Mouse (Mus musculus): Measurements from ENCODE around the gene Fads2. TPM values are rescaled to one million over a fixed set of nuclear protein-coding genes. Genes with fewer than 3 reads are reported as not detected.

Fads2 gene
- polyA plus RNA-seq, 1 experiment from 2014 or later, result 28.3 TPM

DNA sequence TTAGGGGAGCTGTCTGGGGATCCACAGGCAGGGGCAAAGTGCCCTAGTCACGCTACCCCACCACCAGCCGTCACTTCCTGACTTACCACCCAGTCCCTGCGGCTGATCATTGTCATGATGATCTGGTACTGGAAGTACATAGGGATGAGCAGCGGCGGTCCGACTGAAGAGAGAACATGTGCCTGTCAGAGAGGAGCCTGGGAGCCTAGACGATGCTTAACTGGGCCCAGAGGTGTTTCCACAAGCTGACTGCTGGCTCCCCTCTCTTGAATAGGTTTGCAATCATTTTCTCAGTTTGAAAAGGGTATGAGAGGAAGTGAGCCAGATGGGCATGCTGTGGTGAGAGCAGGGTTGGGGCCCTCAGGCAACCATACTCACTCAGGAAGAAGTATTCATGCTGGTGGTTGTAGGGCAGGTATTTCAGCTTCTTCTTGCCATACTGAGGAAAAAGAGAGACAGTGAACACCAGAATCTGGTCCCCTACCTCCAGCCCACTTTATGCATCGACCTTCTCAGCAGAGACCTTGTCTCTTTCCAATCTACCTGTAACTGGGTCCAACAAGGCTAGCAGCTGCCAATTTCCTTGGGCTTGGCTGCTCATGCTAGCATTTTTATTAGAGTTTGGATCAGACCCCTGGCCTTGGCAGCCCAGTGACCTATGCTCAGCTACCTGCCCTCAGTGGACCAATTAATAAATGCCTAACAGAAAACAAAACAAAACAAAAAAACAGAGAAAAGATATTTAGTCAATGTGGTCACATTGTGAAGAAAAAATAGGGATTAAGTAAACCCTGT lies 31.2 kb downstream of the Fads2 start:
- no peak for ATAC-seq (ENCODE audit: low FRiP score, low TSS enrichment)
- no peak overlapping the region for H3K4me3 ChIP-seq (ENCODE audit: low read length)
- no peaks in the 10 kb centered on the region for H3K9me3 ChIP-seq (ENCODE audit: control insufficient read depth, low read length)
- H3K36me3 ChIP-seq (ENCODE audit: control insufficient read depth, insufficient read depth, low read length), result peaks cover 88% of the 10 kb centered on the region
- H3K27me3 ChIP-seq (ENCODE audit: control insufficient read depth, insufficient read depth, low read length), result no peaks in the 10 kb centered on the region
- H3K27ac ChIP-seq (ENCODE audit: low read depth, low read length), result no peak overlapping the region
- H3K9ac ChIP-seq (ENCODE audit: low read depth, low read length), result no peak overlapping the region
- H3K4me1 ChIP-seq (ENCODE audit: control insufficient read depth, insufficient read depth, low read length), result no peaks in the 10 kb centered on the region
- no peak overlapping the region for H3K4me2 ChIP-seq (replicated peaks; ENCODE audit: low read depth, low read length)
- WGBS, result 99% methylated on average over 8 of the region's 8 CpGs

GRCm38 (mm10) chr19:10067701-10068100 lies 33.8 kb downstream of the Fads2 start:
- no peak for ATAC-seq (ENCODE audit: low FRiP score, low TSS enrichment)
- WGBS, result 87% methylated on average over 7 of the region's 7 CpGs
- Histone ChIP-seq H3K36me3 (ENCODE audit: control insufficient read depth, insufficient read depth, low read length) (peaks cover 91% of the 10 kb centered on the region), H3K9ac (ENCODE audit: low read depth, low read length) (no peak overlapping the region), H3K4me3 (ENCODE audit: low read length) (no peak overlapping the region), H3K9me3 (ENCODE audit: control insufficient read depth, low read length) (no peaks in the 10 kb centered on the region), H3K4me1 (ENCODE audit: control insufficient read depth, insufficient read depth, low read length) (no peaks in the 10 kb centered on the region), H3K4me2 (replicated peaks; ENCODE audit: low read depth, low read length) (no peak overlapping the region), H3K27ac (ENCODE audit: low read depth, low read length) (no peak overlapping the region), H3K27me3 (ENCODE audit: control insufficient read depth, insufficient read depth, low read length) (no peaks in the 10 kb centered on the region)

DNA sequence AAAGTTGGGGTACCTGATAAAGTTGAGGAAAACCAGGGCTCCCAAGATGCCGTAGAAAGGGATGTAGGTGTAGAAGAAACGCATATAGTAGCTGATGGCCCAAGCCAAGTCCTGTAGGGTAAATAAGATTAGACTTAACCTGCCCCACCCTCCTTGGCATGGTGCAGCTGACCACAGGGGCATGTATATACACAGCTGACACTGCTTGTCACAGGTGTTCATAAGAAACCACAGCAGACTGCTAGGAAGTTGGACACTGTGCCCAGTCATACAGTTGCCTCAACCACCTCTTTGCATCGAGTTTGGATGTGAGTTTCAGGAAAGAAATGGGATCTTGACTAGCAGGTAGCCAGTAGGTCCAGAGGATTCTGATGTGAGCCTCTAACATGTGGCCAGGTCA lies 35.0 kb downstream of the Fads2 start:
- Histone ChIP-seq H3K9me3 (ENCODE audit: control insufficient read depth, low read length) (no peaks in the 10 kb centered on the region), H3K4me1 (ENCODE audit: control insufficient read depth, insufficient read depth, low read length) (no peaks in the 10 kb centered on the region), H3K4me3 (ENCODE audit: low read length) (no peak overlapping the region), H3K9ac (ENCODE audit: low read depth, low read length) (no peak overlapping the region), H3K36me3 (ENCODE audit: control insufficient read depth, insufficient read depth, low read length) (peaks cover 94% of the 10 kb centered on the region), H3K27me3 (ENCODE audit: control insufficient read depth, insufficient read depth, low read length) (no peaks in the 10 kb centered on the region), H3K4me2 (replicated peaks; ENCODE audit: low read depth, low read length) (no peak overlapping the region), H3K27ac (ENCODE audit: low read depth, low read length) (no peak overlapping the region)
- no peak for ATAC-seq (ENCODE audit: low FRiP score, low TSS enrichment)
- WGBS, result 95% methylated on average over 3 of the region's 3 CpGs

- WGBS, result 91% methylated on average over 4 of the region's 4 CpGs
- Histone ChIP-seq H3K9me3 (ENCODE audit: control insufficient read depth, low read length) (no peaks in the 10 kb centered on the region), H3K4me1 (ENCODE audit: control insufficient read depth, insufficient read depth, low read length) (no peaks in the 10 kb centered on the region), H3K9ac (ENCODE audit: low read depth, low read length) (no peak overlapping the region), H3K27ac (ENCODE audit: low read depth, low read length) (no peak overlapping the region), H3K36me3 (ENCODE audit: control insufficient read depth, insufficient read depth, low read length) (peaks cover 90% of the 10 kb centered on the region), H3K4me3 (ENCODE audit: low read length) (no peak overlapping the region), H3K4me2 (replicated peaks; ENCODE audit: low read depth, low read length) (no peak overlapping the region), H3K27me3 (ENCODE audit: control insufficient read depth, insufficient read depth, low read length) (no peaks in the 10 kb centered on the region)
- no peak for ATAC-seq (ENCODE audit: low FRiP score, low TSS enrichment)
These were observed 35.4 kb downstream of the Fads2 start for GRCm38 (mm10) chr19:10066189-10066500.

- Histone ChIP-seq H3K27me3 (ENCODE audit: control insufficient read depth, insufficient read depth, low read length) (no peaks in the 10 kb centered on the region), H3K4me1 (ENCODE audit: control insufficient read depth, insufficient read depth, low read length) (no peaks in the 10 kb centered on the region), H3K9me3 (ENCODE audit: control insufficient read depth, low read length) (no peaks in the 10 kb centered on the region), H3K27ac (ENCODE audit: low read depth, low read length) (no peak overlapping the region), H3K4me3 (ENCODE audit: low read length) (no peak overlapping the region), H3K9ac (ENCODE audit: low read depth, low read length) (no peak overlapping the region), H3K4me2 (replicated peaks; ENCODE audit: low read depth, low read length) (no peak overlapping the region), H3K36me3 (ENCODE audit: control insufficient read depth, insufficient read depth, low read length) (peaks cover 87% of the 10 kb centered on the region)
- 93% methylated on average over 5 of the region's 5 CpGs for WGBS
- no peak for ATAC-seq (ENCODE audit: low FRiP score, low TSS enrichment)
These were observed 35.9 kb downstream of the Fads2 start for GRCm38 (mm10) chr19:10065465-10066188.

DNA sequence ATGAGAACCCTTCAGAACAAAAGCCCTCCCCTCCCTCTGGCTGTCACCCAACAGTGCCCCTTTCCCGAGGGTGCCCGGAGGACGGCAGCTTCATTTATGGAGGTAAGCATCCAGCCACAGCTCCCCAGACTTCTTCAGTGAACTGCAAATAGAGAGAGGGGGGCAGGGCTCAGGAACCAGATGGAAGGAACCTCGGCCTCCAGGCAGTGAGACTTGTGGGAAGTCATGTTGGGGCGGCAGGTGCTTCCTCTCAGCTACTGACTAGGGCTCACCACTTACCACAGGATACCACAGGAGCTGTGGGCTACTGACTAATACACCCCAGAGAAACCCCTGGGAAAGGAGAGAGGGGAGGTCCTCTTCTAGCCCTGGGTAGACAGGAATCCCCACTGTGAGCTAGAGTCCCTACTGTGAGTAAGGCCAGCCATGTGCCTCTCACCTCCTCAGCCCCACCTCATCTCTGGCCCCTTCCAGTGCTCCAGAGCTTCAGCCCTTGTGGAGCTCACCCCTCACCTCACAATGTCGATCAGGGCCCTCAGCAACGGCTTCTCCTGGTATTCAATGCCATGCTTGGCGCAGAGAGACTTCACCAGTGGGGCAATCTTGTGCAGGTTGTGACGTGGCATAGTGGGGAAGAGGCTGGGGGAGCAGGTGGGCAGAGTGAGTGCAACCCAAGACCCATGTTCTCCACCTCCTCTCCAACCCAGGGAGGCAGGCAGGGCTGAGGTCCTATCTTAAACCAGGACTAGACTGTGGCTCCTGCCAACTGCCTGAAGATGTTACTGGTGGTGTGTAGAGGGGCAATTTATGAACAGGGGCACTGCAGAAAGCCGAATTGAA lies 37.2 kb downstream of the Fads2 start:
- Histone ChIP-seq H3K27ac (ENCODE audit: low read depth, low read length) (no peak overlapping the region), H3K9me3 (ENCODE audit: control insufficient read depth, low read length) (no peaks in the 10 kb centered on the region), H3K36me3 (ENCODE audit: control insufficient read depth, insufficient read depth, low read length) (peaks cover 74% of the 10 kb centered on the region), H3K27me3 (ENCODE audit: control insufficient read depth, insufficient read depth, low read length) (no peaks in the 10 kb centered on the region), H3K4me3 (ENCODE audit: low read length) (no peak overlapping the region), H3K4me2 (replicated peaks; ENCODE audit: low read depth, low read length) (no peak overlapping the region), H3K9ac (ENCODE audit: low read depth, low read length) (no peak overlapping the region), H3K4me1 (ENCODE audit: control insufficient read depth, insufficient read depth, low read length) (no peaks in the 10 kb centered on the region)
- ATAC-seq (ENCODE audit: low FRiP score, low TSS enrichment), result no peak
- WGBS, result 90% methylated on average over 10 of the region's 10 CpGs

GRCm38 (mm10) chr19:10062862-10063261 lies 38.7 kb downstream of the Fads2 start:
- Histone ChIP-seq H3K27me3 (ENCODE audit: control insufficient read depth, insufficient read depth, low read length) (no peaks in the 10 kb centered on the region), H3K9ac (ENCODE audit: low read depth, low read length) (no peak overlapping the region), H3K4me1 (ENCODE audit: control insufficient read depth, insufficient read depth, low read length) (0 out of 2 replicates have a peak, but pooled peaks cover under 1% of the 10 kb centered on the region), H3K27ac (ENCODE audit: low read depth, low read length) (no peak overlapping the region), H3K4me3 (ENCODE audit: low read length) (no peak overlapping the region), H3K36me3 (ENCODE audit: control insufficient read depth, insufficient read depth, low read length) (peaks cover 63% of the 10 kb centered on the region), H3K9me3 (ENCODE audit: control insufficient read depth, low read length) (no peaks in the 10 kb centered on the region), H3K4me2 (replicated peaks; ENCODE audit: low read depth, low read length) (no peak overlapping the region)
- WGBS, result 93% methylated on average over 5 of the region's 5 CpGs
- ATAC-seq (ENCODE audit: low FRiP score, low TSS enrichment), result no peak

- 86% methylated on average over 8 of the region's 8 CpGs for WGBS
- Histone ChIP-seq H3K36me3 (ENCODE audit: control insufficient read depth, insufficient read depth, low read length) (peaks cover 60% of the 10 kb centered on the region), H3K4me2 (replicated peaks; ENCODE audit: low read depth, low read length) (no peak overlapping the region), H3K9me3 (ENCODE audit: control insufficient read depth, low read length) (no peaks in the 10 kb centered on the region), H3K4me3 (ENCODE audit: low read length) (no peak overlapping the region), H3K27me3 (ENCODE audit: control insufficient read depth, insufficient read depth, low read length) (no peaks in the 10 kb centered on the region), H3K9ac (ENCODE audit: low read depth, low read length) (no peak overlapping the region), H3K27ac (ENCODE audit: low read depth, low read length) (no peak overlapping the region), H3K4me1 (ENCODE audit: control insufficient read depth, insufficient read depth, low read length) (0 out of 2 replicates have a peak, but pooled peaks cover 5% of the 10 kb centered on the region)
- ATAC-seq (ENCODE audit: low FRiP score, low TSS enrichment), result no peak
These were observed 39.3 kb downstream of the Fads2 start for GRCm38 (mm10) chr19:10062292-10062691.

Data from kidney, embryonic 14.5 days (tissue).